Mouse (Mus musculus) limb, embryonic 12.5 days (tissue): ENCODE results near the gene Tagap. TPM values are rescaled to one million over a fixed set of nuclear protein-coding genes. Genes with fewer than 3 reads are reported as not detected.

Experiments used
- ATAC-seq: fragments of 200-750 bp; cut with Nextera tagmentation; 2 replicates; pipeline ENCODE4 v1.8.0; 2017; ENCODE audit warnings: low read depth, moderate TSS enrichment; ENCODE audit not compliant: insufficient number of reproducible peaks, insufficient read depth, low FRiP score, low TSS enrichment
- H3K27ac ChIP-seq: fragments of 300-500 bp; sonication (generic); 2 replicates; pipeline ENCODE4 v1.5.1; 2016; ENCODE audit warnings: mild to moderate bottlenecking, moderate library complexity
- H3K27me3 ChIP-seq: fragments of 300-500 bp; sonication (generic); 2 replicates; pipeline ENCODE4 v1.6.1; 2016; ENCODE audit warnings: mild to moderate bottlenecking, moderate library complexity
- H3K36me3 ChIP-seq: fragments of 300-500 bp; sonication (generic); 2 replicates; pipeline ENCODE4 v1.6.1; 2016; ENCODE audit warnings: mild to moderate bottlenecking, moderate library complexity
- H3K4me1 ChIP-seq: fragments of 300-500 bp; sonication (generic); replicated peaks from 2 replicates; pipeline ENCODE4 v1.6.1; 2016
- H3K4me2 ChIP-seq: fragments of 300-500 bp; sonication (generic); 2 replicates; pipeline ENCODE4 v1.6.1; 2016; ENCODE audit warnings: mild to moderate bottlenecking, moderate library complexity
- H3K4me3 ChIP-seq: fragments of 300-500 bp; sonication (generic); replicated peaks from 2 replicates; pipeline ENCODE4 v1.5.1; 2016; ENCODE audit warnings: mild to moderate bottlenecking
- H3K9ac ChIP-seq: fragments of 300-500 bp; sonication (generic); replicated peaks from 2 replicates; pipeline ENCODE4 v1.6.1; 2016; ENCODE audit warnings: mild to moderate bottlenecking, moderate library complexity
- H3K9me3 ChIP-seq: fragments of 300-500 bp; sonication (generic); 2 replicates; pipeline ENCODE4 v1.6.1; 2016; ENCODE audit warnings: mild to moderate bottlenecking, moderate library complexity
- whole genome bisulfite sequencing: fragments of 180-500 bp; shearing (Covaris S2); methylation state at CpG from one replicate; pipeline ENCODE4 v1.1.7; 2016; 5-methylcytosine and 5-hydroxymethylcytosine counted together
- polyA plus RNA-seq: library from polyadenylated mRNA; unstranded; fragments of >200 nt; fragmentation: Nextera tagmentation; extraction: Ambion mirVana; gene quantifications from 2 replicates; pipeline ENCODE4 v1.2.1, GENCODE M21; 2016

Gene Tagap
- 0.41 and 0.50 TPM in 2 replicates for polyA plus RNA-seq

GRCm38 (mm10) chr17:7925413-7926160, at the start of gene Tagap:
Tagap (plus strand) TSS chr17:7926000.
- Histone ChIP-seq H3K27me3 (no peaks in the 10 kb centered on the region), H3K4me2 (no peak within 1 kb of the TSS), H3K9ac (no peak within 1 kb of the TSS), H3K4me3 (no peak within 1 kb of the TSS), H3K4me1 (0 out of 2 replicates have a peak, but pooled peaks cover 2% of the 10 kb centered on the region), H3K9me3 (no peaks in the 10 kb centered on the region), H3K27ac (no peak within 1 kb of the TSS), H3K36me3 (no peaks in the 10 kb centered on the region)
- no peak for ATAC-seq
- 71% methylated on average over 13 of the region's 13 CpGs for WGBS

GRCm38 (mm10) chr17:7876541-7876940, 49.3 kb upstream of the Tagap start:
- no peak overlapping the region for H3K4me3 ChIP-seq
- H3K36me3 ChIP-seq, result no peaks in the 10 kb centered on the region
- H3K9ac ChIP-seq, result no peak overlapping the region
- no peak for ATAC-seq
- H3K27ac ChIP-seq, result no peak overlapping the region
- no peaks in the 10 kb centered on the region for H3K27me3 ChIP-seq
- no peak overlapping the region for H3K4me2 ChIP-seq
- 89% methylated on average over 13 of the region's 13 CpGs for WGBS
- H3K9me3 ChIP-seq, result no peaks in the 10 kb centered on the region
- H3K4me1 ChIP-seq, result peaks cover 24% of the 10 kb centered on the region; the same call in 1 of the 2 replicates

- 66% methylated on average over 7 of the region's 7 CpGs for WGBS
- no peak overlapping the region for H3K4me3 ChIP-seq
These were observed 48.5 kb upstream of the Tagap start for GRCm38 (mm10) chr17:7877191-7877764.

GRCm38 (mm10) chr17:7877878-7878277, 47.9 kb upstream of the Tagap start:
- 51% methylated on average over 2 of the region's 2 CpGs for WGBS
- H3K27ac ChIP-seq, result no peak overlapping the region
- ATAC-seq, result no peak
- H3K4me1 ChIP-seq, result peaks cover 24% of the 10 kb centered on the region; the same call in 1 of the 2 replicates
- H3K27me3 ChIP-seq, result no peaks in the 10 kb centered on the region
- no peaks in the 10 kb centered on the region for H3K36me3 ChIP-seq
- no peak overlapping the region for H3K4me3 ChIP-seq
- H3K9me3 ChIP-seq, result no peaks in the 10 kb centered on the region
- no peak overlapping the region for H3K9ac ChIP-seq
- H3K4me2 ChIP-seq, result no peak overlapping the region

More at GRCm38 (mm10) chr17:7877191-7877764, 48.5 kb upstream of the Tagap start:
- Histone ChIP-seq H3K4me1 (peaks cover 24% of the 10 kb centered on the region; the same call in 1 of the 2 replicates), H3K27ac (no peak overlapping the region), H3K9ac (no peak overlapping the region), H3K4me2 (no peak overlapping the region), H3K27me3 (no peaks in the 10 kb centered on the region), H3K9me3 (no peaks in the 10 kb centered on the region), H3K36me3 (no peaks in the 10 kb centered on the region)
- ATAC-seq, result no peak

- H3K27me3 ChIP-seq, result no peaks in the 10 kb centered on the region
- no peak for ATAC-seq
- 78% methylated on average over 4 of the region's 4 CpGs for WGBS
These were observed 46.3 kb upstream of the Tagap start for GRCm38 (mm10) chr17:7879529-7879928.

GRCm38 (mm10) chr17:7883126-7883525, 42.7 kb upstream of the Tagap start:
- H3K9me3 ChIP-seq, result no peaks in the 10 kb centered on the region
- no peaks in the 10 kb centered on the region for H3K27me3 ChIP-seq
- no peak for ATAC-seq
- H3K9ac ChIP-seq, result no peak overlapping the region
- no peak overlapping the region for H3K27ac ChIP-seq
- no peak overlapping the region for H3K4me2 ChIP-seq
- no peaks in the 10 kb centered on the region for H3K36me3 ChIP-seq
- 0 out of 2 replicates have a peak, but pooled peaks cover 3% of the 10 kb centered on the region for H3K4me1 ChIP-seq
- H3K4me3 ChIP-seq, result no peak overlapping the region
- WGBS, result 92% methylated on average over 11 of the region's 11 CpGs

More at GRCm38 (mm10) chr17:7879529-7879928, 46.3 kb upstream of the Tagap start:
- Histone ChIP-seq H3K4me1 (peaks cover 24% of the 10 kb centered on the region; the same call in 1 of the 2 replicates), H3K9ac (no peak overlapping the region), H3K4me3 (no peak overlapping the region), H3K9me3 (no peaks in the 10 kb centered on the region), H3K4me2 (no peak overlapping the region), H3K27ac (no peak overlapping the region), H3K36me3 (no peaks in the 10 kb centered on the region)

- Histone ChIP-seq H3K9ac (no peak overlapping the region), H3K4me1 (no peaks in the 10 kb centered on the region), H3K27ac (no peak overlapping the region), H3K4me2 (no peak overlapping the region), H3K27me3 (no peaks in the 10 kb centered on the region), H3K36me3 (no peaks in the 10 kb centered on the region), H3K9me3 (no peaks in the 10 kb centered on the region), H3K4me3 (no peak overlapping the region)
- 81% methylated on average over 10 of the region's 10 CpGs for WGBS
- no peak for ATAC-seq
These were observed 41.2 kb upstream of the Tagap start for GRCm38 (mm10) chr17:7884606-7885005.

GRCm38 (mm10) chr17:7887071-7887815, 38.6 kb upstream of the Tagap start:
- H3K4me1 ChIP-seq, result no peaks in the 10 kb centered on the region
- no peak overlapping the region for H3K4me3 ChIP-seq
- no peak overlapping the region for H3K27ac ChIP-seq
- H3K27me3 ChIP-seq, result no peaks in the 10 kb centered on the region
- H3K36me3 ChIP-seq, result no peaks in the 10 kb centered on the region
- H3K9me3 ChIP-seq, result no peaks in the 10 kb centered on the region
- 89% methylated on average over 20 of the region's 20 CpGs for WGBS
- ATAC-seq, result no peak
- no peak overlapping the region for H3K4me2 ChIP-seq
- no peak overlapping the region for H3K9ac ChIP-seq

- no peak overlapping the region for H3K4me3 ChIP-seq
- no peaks in the 10 kb centered on the region for H3K36me3 ChIP-seq
- ATAC-seq, result no peak
- H3K27me3 ChIP-seq, result no peaks in the 10 kb centered on the region
- no peak overlapping the region for H3K4me2 ChIP-seq
- no peak overlapping the region for H3K27ac ChIP-seq
- H3K9ac ChIP-seq, result no peak overlapping the region
- no peaks in the 10 kb centered on the region for H3K4me1 ChIP-seq
- H3K9me3 ChIP-seq, result no peaks in the 10 kb centered on the region
- 89% methylated on average over 6 of the region's 6 CpGs for WGBS
These were observed 37.5 kb upstream of the Tagap start for GRCm38 (mm10) chr17:7888291-7888690.

GRCm38 (mm10) chr17:7889026-7889425, 36.8 kb upstream of the Tagap start:
- 89% methylated on average over 9 of the region's 9 CpGs for WGBS
- H3K27ac ChIP-seq, result no peak overlapping the region
- ATAC-seq, result no peak

GRCm38 (mm10) chr17:7892676-7893075, 33.1 kb upstream of the Tagap start:
- Histone ChIP-seq H3K27me3 (no peaks in the 10 kb centered on the region), H3K4me1 (no peaks in the 10 kb centered on the region), H3K4me2 (no peak overlapping the region), H3K9me3 (no peaks in the 10 kb centered on the region), H3K27ac (no peak overlapping the region), H3K36me3 (no peaks in the 10 kb centered on the region), H3K4me3 (no peak overlapping the region), H3K9ac (no peak overlapping the region)
- WGBS, result 79% methylated on average over 8 of the region's 8 CpGs
- ATAC-seq, result no peak

More at GRCm38 (mm10) chr17:7889026-7889425, 36.8 kb upstream of the Tagap start:
- H3K27me3 ChIP-seq, result no peaks in the 10 kb centered on the region
- no peak overlapping the region for H3K9ac ChIP-seq
- H3K4me3 ChIP-seq, result no peak overlapping the region
- no peaks in the 10 kb centered on the region for H3K36me3 ChIP-seq
- no peaks in the 10 kb centered on the region for H3K4me1 ChIP-seq
- H3K4me2 ChIP-seq, result no peak overlapping the region
- H3K9me3 ChIP-seq, result no peaks in the 10 kb centered on the region
